Mouse (Mus musculus): ENCODE data around the gene Kif5a. TPM values are rescaled to one million over a fixed set of nuclear protein-coding genes. Genes with fewer than 3 reads are reported as not detected.

Gene Kif5a
- total and polyA plus RNA-seq, 3 experiments, result 0.14 to 2.1 TPM; not detected in 1

GRCm38 (mm10) chr10:127177719-127178118, 85.4 kb downstream of the Kif5a start:
- in situ Hi-C loops (cut with MboI; ENCODE audit: low pct_ligation_motif_present, low pct_unique_long_range_greater_than_20kb, low sequenced_read_pairs), result loop anchor here (5.0 kb wide), 1 partner anchor 45 kb away; no protein-coding TSS in a partner anchor
- Histone ChIP-seq H3K4me3 (replicated peaks in 1 of 3; ENCODE audit: low read depth in 2 of 3, low read length in 2 of 3, poor library complexity in 1 of 3) (peak overlapping the region in 2 of 3 experiments; percentile 52 to 62), H3K79me2 (replicated peaks; ENCODE audit: control insufficient read depth, extremely low read depth, insufficient read depth, poor library complexity, severe bottlenecking) (no peaks in the 10 kb centered on the region), H3K4me2 (ENCODE audit: insufficient read depth, low read depth, poor library complexity, severe bottlenecking) (peak overlapping the region; percentile 96), H3K9me3 (replicated peaks; ENCODE audit: low read length) (no peaks in the 10 kb centered on the region), H3K27ac (ENCODE audit: insufficient read depth, low read depth) (no peak overlapping the region), H3K27me3 (replicated peaks) (peaks cover 25% of the 10 kb centered on the region), H3K36me3 (replicated peaks in 1 of 2; ENCODE audit: control insufficient read depth in 1 of 2, insufficient read depth in 1 of 2, low read length in 1 of 2) (peaks cover 0 to 3% of the 10 kb centered on the region in 2 experiments), H3K9ac (ENCODE audit: insufficient read depth, low read depth) (peak overlapping the region; percentile 28; the same call in 1 of the 2 replicates), H3K4me1 (ENCODE audit: control insufficient read depth in 1 of 2, insufficient read depth in 2 of 2) (peaks cover 0 to 9% of the 10 kb centered on the region in 2 experiments; a peak in 2 of 4 replicates)
- no peak for DNase-seq (ENCODE audit: extremely low read depth)
- dilution Hi-C loops (cut with MboI; ENCODE audit: extremely low pct_ligation_motif_present, extremely low pct_unique_long_range_greater_than_20kb, low sequenced_read_pairs), result no loop called here
- TF ChIP-seq CTCF (conservative IDR thresholded peaks at IDR 0.05 in 1 of 2, IDR thresholded peaks at IDR 0.05 in 1 of 2; ENCODE audit: low read depth in 2 of 2, low read length in 2 of 2), result peak; percentile 64 to 80; a peak in 3 of 4 replicates
- TF ChIP-seq RAD21 (IDR thresholded peaks at IDR 0.05; ENCODE audit: low read depth, low read length), result peak; percentile 60
- peak; percentile 83 for TF ChIP-seq SMC3 (IDR thresholded peaks at IDR 0.05; ENCODE audit: low read depth, low read length)
- no peak; the same call in 1 of the 2 replicates for TF ChIP-seq IRF4 (IDR thresholded peaks at IDR 0.05; ENCODE audit: low read depth, low read length)

GRCm38 (mm10) chr10:127177235-127177634, 85.9 kb downstream of the Kif5a start:
- no peak for DNase-seq (ENCODE audit: extremely low read depth)
- Histone ChIP-seq H3K4me3 (replicated peaks in 1 of 3; ENCODE audit: low read depth in 2 of 3, low read length in 2 of 3, poor library complexity in 1 of 3) (peak overlapping the region in 2 of 3 experiments; percentile 52 to 62), H3K9me3 (replicated peaks; ENCODE audit: low read length) (no peaks in the 10 kb centered on the region), H3K9ac (ENCODE audit: insufficient read depth, low read depth) (peak overlapping the region; percentile 28; the same call in 1 of the 2 replicates), H3K79me2 (replicated peaks; ENCODE audit: control insufficient read depth, extremely low read depth, insufficient read depth, poor library complexity, severe bottlenecking) (no peaks in the 10 kb centered on the region), H3K27ac (ENCODE audit: insufficient read depth, low read depth) (no peak overlapping the region), H3K4me2 (ENCODE audit: insufficient read depth, low read depth, poor library complexity, severe bottlenecking) (peak overlapping the region; percentile 96), H3K27me3 (replicated peaks) (peaks cover 25% of the 10 kb centered on the region), H3K4me1 (ENCODE audit: control insufficient read depth in 1 of 2, insufficient read depth in 2 of 2) (peaks cover 0 to 9% of the 10 kb centered on the region in 2 experiments; a peak in 2 of 4 replicates), H3K36me3 (replicated peaks in 1 of 2; ENCODE audit: control insufficient read depth in 1 of 2, insufficient read depth in 1 of 2, low read length in 1 of 2) (no peaks in the 10 kb centered on the region)
- TF ChIP-seq NRF1 (IDR thresholded peaks at IDR 0.05; ENCODE audit: low read depth, low read length) (no peak), IRF4 (IDR thresholded peaks at IDR 0.05; ENCODE audit: low read depth, low read length) (no peak), GABPA (IDR thresholded peaks at IDR 0.05; ENCODE audit: insufficient replicate concordance, low read depth, low read length) (no peak), UBTF (IDR thresholded peaks at IDR 0.05; ENCODE audit: low read depth, low read length) (no peak), MAZ (IDR thresholded peaks at IDR 0.05; ENCODE audit: low read depth, low read length) (no peak), PAX5 (IDR thresholded peaks at IDR 0.05; ENCODE audit: low read length) (no peak), ZKSCAN1 (IDR thresholded peaks at IDR 0.05; ENCODE audit: borderline replicate concordance, low read depth, low read length) (no peak), ETS1 (conservative IDR thresholded peaks at IDR 0.05; ENCODE audit: low read depth, low read length) (no peak), JUN (IDR thresholded peaks at IDR 0.05; ENCODE audit: insufficient read depth, low read depth, low read length) (no peak), POLR2A (IDR thresholded peaks at IDR 0.05; ENCODE audit: low read depth, low read length) (no peak), CHD2 (IDR thresholded peaks at IDR 0.05; ENCODE audit: low read length) (no peak), HCFC1 (IDR thresholded peaks at IDR 0.05; ENCODE audit: low read depth, low read length) (no peak), ZC3H11A (IDR thresholded peaks at IDR 0.05; ENCODE audit: low read depth, low read length) (no peak), TCF12 (IDR thresholded peaks at IDR 0.05; ENCODE audit: low read depth, low read length) (no peak), MYC (IDR thresholded peaks at IDR 0.05; ENCODE audit: low read depth, low read length) (no peak)
- in situ Hi-C loops (cut with MboI; ENCODE audit: low pct_ligation_motif_present, low pct_unique_long_range_greater_than_20kb, low sequenced_read_pairs) (loop anchor here (5.0 kb wide), 1 partner anchor 45 kb away; no protein-coding TSS in a partner anchor), dilution Hi-C loops (cut with MboI; ENCODE audit: extremely low pct_ligation_motif_present, extremely low pct_unique_long_range_greater_than_20kb, low sequenced_read_pairs) (no loop called here)
